Mouse (Mus musculus): ENCODE data around the gene Ppp1r15b. TPM values are rescaled to one million over a fixed set of nuclear protein-coding genes. Genes with fewer than 3 reads are reported as not detected.

The Ppp1r15b gene
- polyA plus RNA-seq, 1 experiment from 2014 or later: 60.8 TPM

- Histone ChIP-seq H3K27ac (no peak overlapping the region), H3K9ac (peak overlapping the region; percentile 17; the same call in 1 of the 2 replicates), H3K4me1 (peaks cover 22% of the 10 kb centered on the region), H3K27me3 (replicated peaks) (peaks cover 94% of the 10 kb centered on the region), H3K9me3 (replicated peaks) (no peaks in the 10 kb centered on the region), H3K4me2 (peak overlapping the region; percentile 76), H3K4me3 (peak overlapping the region; percentile 52), H3K36me3 (no peaks in the 10 kb centered on the region)
- no peak for ATAC-seq
- WGBS (ENCODE audit: insufficient replicate concordance): 3% methylated on average over 10 of the region's 10 CpGs
These were observed 33.7 kb downstream of the Ppp1r15b start for GRCm38 (mm10) chr1:133164591-133165011.

- Histone ChIP-seq H3K36me3 (no peaks in the 10 kb centered on the region), H3K4me3 (no peak overlapping the region), H3K9me3 (replicated peaks) (no peaks in the 10 kb centered on the region), H3K4me1 (peaks cover 22% of the 10 kb centered on the region), H3K27me3 (replicated peaks) (peaks cover 95% of the 10 kb centered on the region), H3K4me2 (peak overlapping the region; percentile 76; the same call in 1 of the 2 replicates), H3K27ac (no peak overlapping the region), H3K9ac (no peak overlapping the region)
- ATAC-seq: no peak
- WGBS (ENCODE audit: insufficient replicate concordance): 8% methylated on average over 11 of the region's 11 CpGs
These were observed 34.2 kb downstream of the Ppp1r15b start for GRCm38 (mm10) chr1:133165111-133165510.

DNA sequence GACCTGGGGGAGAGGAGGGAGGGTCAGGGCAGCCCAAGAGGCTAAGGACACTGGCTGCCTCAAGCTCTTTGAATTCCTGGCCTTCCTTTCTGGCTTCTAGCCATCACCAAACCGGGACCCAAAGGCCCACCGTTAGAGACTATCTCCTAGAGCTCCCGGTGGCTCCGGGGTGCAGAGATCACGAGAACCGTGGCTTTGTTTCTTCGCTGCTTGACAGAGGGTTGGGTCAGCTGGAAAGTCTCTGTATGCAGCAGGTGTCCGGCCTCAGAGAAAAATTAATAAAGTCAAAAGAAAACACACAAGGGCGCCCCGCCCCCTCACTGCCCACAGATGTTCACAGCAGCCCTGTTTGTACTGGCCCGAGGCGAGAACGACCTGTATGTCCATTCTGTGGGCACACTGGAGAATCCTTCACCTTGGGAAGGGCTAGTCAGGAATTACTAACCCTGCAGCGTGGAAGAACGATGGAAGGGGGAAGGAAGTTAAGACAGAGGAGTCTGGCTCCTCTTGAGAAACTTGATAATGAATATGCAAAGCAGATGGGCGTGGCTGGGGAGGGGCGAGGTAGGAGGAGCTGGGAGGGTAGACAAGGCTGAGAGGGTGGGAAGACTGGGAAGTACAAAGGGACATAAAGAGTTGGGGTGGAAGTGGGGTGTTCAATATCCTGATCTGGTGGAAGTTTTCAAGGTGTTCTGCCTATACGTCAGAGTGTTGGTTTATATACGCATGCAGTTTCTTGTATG is 37.5 kb downstream of the Ppp1r15b start:
- ATAC-seq: no peak
- Histone ChIP-seq H3K9me3 (replicated peaks) (no peaks in the 10 kb centered on the region), H3K9ac (no peak overlapping the region), H3K4me2 (peak overlapping the region; percentile 33), H3K36me3 (no peaks in the 10 kb centered on the region), H3K27ac (no peak overlapping the region), H3K27me3 (replicated peaks) (peaks cover 94% of the 10 kb centered on the region), H3K4me3 (no peak overlapping the region), H3K4me1 (peaks cover 20% of the 10 kb centered on the region)
- WGBS (ENCODE audit: insufficient replicate concordance): 42% methylated on average over 19 of the region's 19 CpGs

DNA sequence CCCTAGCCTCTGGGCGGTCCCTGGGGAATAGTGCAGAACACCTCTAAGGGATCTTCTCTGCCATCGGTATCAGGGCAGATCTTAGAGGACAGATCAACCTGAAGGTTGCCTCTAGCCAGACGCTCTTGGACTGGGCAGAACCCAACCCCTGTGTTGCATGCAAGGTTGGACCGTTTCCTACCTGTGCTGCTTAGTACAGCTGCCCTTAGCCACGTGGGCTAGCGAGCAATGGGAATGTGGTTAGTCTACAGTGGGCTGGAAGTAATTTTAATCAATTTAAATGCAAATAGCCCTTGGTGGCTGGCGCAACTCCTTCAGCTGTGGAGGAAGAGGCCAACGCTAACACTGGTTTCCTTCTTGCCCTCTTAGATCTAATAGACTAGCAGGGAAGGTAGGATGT is 39.3 kb downstream of the Ppp1r15b start:
- no peak for ATAC-seq
- Histone ChIP-seq H3K4me2 (no peak overlapping the region), H3K4me1 (peaks cover 6% of the 10 kb centered on the region), H3K27me3 (replicated peaks) (peaks cover 84% of the 10 kb centered on the region), H3K9ac (no peak overlapping the region), H3K9me3 (replicated peaks) (no peaks in the 10 kb centered on the region), H3K36me3 (no peaks in the 10 kb centered on the region), H3K27ac (no peak overlapping the region), H3K4me3 (no peak overlapping the region)
- WGBS (ENCODE audit: insufficient replicate concordance): 69% methylated on average over 8 of the region's 8 CpGs

GRCm38 (mm10) chr1:133171357-133171756 is 40.4 kb downstream of the Ppp1r15b start:
- no peak overlapping the region for H3K9ac ChIP-seq
- H3K36me3 ChIP-seq: no peaks in the 10 kb centered on the region
- 71% methylated on average over 9 of the region's 9 CpGs for WGBS (ENCODE audit: insufficient replicate concordance)
- peaks cover 6% of the 10 kb centered on the region for H3K4me1 ChIP-seq
- no peak overlapping the region for H3K27ac ChIP-seq
- H3K4me2 ChIP-seq: no peak overlapping the region
- H3K4me3 ChIP-seq: no peak overlapping the region
- H3K27me3 ChIP-seq (replicated peaks): peaks cover 82% of the 10 kb centered on the region
- ATAC-seq: no peak
- H3K9me3 ChIP-seq (replicated peaks): no peaks in the 10 kb centered on the region

DNA sequence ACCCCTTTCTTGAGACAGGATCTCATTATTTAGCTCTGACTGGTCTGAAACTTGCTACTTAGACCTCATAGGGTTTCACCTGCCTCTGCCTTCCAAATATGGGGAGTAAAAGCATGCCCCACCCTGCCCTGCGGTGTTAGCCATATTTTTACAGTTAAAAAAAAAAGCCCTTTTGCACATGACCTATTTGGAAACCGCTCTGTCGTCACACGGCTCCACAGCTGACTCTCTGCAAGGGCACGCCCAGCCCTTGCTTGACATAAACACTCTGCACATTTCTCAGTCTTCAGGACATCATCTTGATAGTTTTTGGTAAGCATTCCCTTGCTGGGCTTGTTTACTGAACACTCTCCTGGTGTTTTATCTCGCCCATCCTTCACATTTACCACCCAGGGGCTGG is 44.2 kb downstream of the Ppp1r15b start:
- 52% methylated on average over 6 of the region's 6 CpGs for WGBS (ENCODE audit: insufficient replicate concordance)
- Histone ChIP-seq H3K9ac (no peak overlapping the region), H3K36me3 (no peaks in the 10 kb centered on the region), H3K4me3 (no peak overlapping the region), H3K27ac (no peak overlapping the region), H3K4me1 (peaks cover 6% of the 10 kb centered on the region; the same call in 1 of the 2 replicates), H3K4me2 (no peak overlapping the region), H3K9me3 (replicated peaks) (no peaks in the 10 kb centered on the region), H3K27me3 (replicated peaks) (peaks cover 70% of the 10 kb centered on the region)
- no peak for ATAC-seq

DNA sequence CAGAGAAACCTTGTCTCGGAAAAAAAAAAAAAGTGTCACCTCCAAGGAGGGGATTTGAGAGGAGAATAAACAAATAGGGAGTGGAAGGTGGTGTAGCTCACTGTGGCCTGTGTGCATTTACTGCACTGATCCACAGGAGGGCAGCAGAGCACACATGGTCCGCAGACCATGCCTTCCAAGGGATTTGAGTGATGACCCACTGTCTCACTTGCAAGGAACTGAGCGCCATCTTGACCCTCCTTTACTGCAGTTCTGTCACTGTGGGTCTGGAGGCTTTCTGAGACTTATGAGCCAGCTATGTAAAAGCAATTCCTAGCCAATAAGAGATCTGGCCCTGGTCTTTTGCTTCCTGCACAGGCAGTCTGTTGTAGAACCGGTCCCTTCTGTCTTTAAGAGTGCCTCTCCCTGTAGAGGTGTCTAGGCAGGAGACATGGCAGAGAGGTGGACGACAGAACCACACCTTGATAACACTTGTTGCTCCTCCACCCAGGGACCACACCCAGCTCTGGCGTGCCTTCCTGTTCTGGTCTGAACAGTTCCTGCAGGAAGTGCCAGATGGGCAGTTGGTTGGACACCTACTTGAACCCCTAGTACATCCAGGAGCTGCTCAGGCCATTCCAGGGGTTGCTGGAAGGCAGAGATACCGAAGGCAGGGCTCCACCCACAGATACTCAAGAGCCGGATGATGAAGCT is 46.7 kb downstream of the Ppp1r15b start:
- H3K9ac ChIP-seq: no peak overlapping the region
- ATAC-seq: no peak
- no peaks in the 10 kb centered on the region for H3K9me3 ChIP-seq (replicated peaks)
- peaks cover 22% of the 10 kb centered on the region for H3K4me1 ChIP-seq
- H3K27ac ChIP-seq: no peak overlapping the region
- WGBS (ENCODE audit: insufficient replicate concordance): 30% methylated on average over 8 of the region's 8 CpGs
- H3K4me3 ChIP-seq: no peak overlapping the region
- H3K4me2 ChIP-seq: no peak overlapping the region
- no peaks in the 10 kb centered on the region for H3K36me3 ChIP-seq
- peaks cover 72% of the 10 kb centered on the region for H3K27me3 ChIP-seq (replicated peaks)

DNA sequence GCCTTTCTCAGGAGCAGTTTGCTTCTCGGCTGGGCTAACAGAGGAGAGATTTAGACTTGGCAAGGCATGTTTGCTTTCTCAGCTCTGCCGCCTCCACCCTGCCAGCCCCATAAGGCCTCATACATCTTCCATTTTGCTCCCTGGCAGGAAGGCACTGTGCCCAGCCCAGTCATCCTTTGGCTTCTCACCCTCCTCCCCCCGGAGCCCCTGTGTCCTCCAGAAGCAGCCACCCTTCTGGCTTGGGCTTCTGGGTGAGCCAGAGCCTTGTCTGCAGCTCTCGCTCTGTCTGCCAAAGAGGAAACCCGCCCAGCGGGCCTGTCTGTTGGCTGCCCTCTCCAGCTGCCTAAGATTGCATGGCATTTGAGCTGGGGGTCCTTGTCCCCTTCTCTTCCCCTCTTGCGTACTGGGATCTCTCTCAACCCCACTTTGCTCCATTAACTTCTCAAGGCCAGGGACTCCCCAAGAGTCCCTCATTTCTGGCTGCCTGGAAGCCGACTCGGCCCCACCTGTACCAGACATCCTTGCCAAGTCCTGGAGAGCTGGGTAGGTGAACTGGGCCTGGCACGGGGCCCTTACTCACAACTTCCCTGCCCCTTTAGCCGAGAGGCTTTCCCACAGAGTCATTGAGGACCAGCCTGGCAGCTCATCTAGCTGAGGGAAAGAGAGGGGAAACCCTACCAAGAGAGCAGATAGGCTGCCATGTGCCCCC is 47.9 kb downstream of the Ppp1r15b start:
- ATAC-seq: no peak
- no peaks in the 10 kb centered on the region for H3K9me3 ChIP-seq (replicated peaks)
- H3K27me3 ChIP-seq (replicated peaks): peaks cover 73% of the 10 kb centered on the region
- H3K4me1 ChIP-seq: peaks cover 27% of the 10 kb centered on the region
- no peak overlapping the region for H3K4me2 ChIP-seq
- no peak overlapping the region for H3K9ac ChIP-seq
- H3K36me3 ChIP-seq: no peaks in the 10 kb centered on the region
- no peak overlapping the region for H3K27ac ChIP-seq
- no peak overlapping the region for H3K4me3 ChIP-seq
- 62% methylated on average over 11 of the region's 11 CpGs for WGBS (ENCODE audit: insufficient replicate concordance)

DNA sequence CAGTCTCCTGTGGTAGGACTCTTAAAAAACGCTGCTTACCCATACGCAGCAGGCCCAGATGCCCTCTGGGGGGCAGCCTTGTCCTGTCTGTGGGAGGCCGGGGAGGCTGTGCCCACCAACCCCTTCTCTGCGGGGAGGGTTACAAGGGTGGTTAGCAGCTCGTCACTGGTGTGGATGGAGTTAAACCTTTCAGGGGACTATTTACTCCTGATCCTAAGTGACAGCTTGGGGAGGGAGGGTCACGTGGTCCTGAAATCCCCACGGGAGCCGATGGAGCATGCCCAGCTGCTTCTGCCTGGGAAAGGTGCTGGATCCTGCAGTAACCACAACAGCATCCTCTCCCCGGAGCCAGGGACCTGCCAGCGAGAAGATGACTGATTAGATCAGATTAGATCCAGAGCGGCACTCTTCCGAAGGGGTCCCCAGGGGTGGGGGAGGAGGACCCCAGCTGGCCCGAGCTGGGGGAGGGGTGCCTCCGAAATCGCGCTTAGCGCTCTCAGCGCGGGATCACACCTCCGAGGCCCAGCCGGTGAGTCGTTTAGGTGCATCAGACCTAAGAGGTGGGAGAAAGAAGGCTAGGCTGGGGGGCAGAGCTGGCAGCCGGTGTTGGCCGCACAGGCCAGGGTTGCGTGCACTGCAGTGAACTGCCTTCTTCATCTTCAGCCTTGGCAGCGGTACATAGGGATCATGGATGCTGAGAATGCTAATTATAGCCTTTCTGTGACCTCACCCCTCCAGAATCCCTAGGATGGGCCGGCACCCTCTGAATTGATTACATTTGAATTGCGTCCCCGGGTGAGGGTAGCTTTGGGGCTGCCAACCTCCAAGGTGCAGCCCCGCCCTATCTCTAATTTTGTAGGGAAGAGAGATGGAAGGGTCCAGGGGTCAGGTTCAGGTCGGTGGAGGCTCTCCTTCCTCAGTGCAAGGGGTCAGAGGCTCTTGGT is 50.4 kb downstream of the Ppp1r15b start:
- peak; percentile 46; the same call in 1 of the 2 replicates for ATAC-seq
- Histone ChIP-seq H3K4me1 (peaks cover 27% of the 10 kb centered on the region), H3K27me3 (replicated peaks) (peaks cover 61% of the 10 kb centered on the region), H3K9me3 (replicated peaks) (no peaks in the 10 kb centered on the region), H3K36me3 (no peaks in the 10 kb centered on the region), H3K27ac (no peak overlapping the region), H3K4me2 (peak overlapping the region; percentile 48), H3K4me3 (peak overlapping the region; percentile 33), H3K9ac (no peak overlapping the region)
- WGBS (ENCODE audit: insufficient replicate concordance): 4% methylated on average over 31 of the region's 31 CpGs

GRCm38 (mm10) chr1:133182016-133182705 is 51.2 kb downstream of the Ppp1r15b start:
- ATAC-seq: peak; percentile 32; the same call in 1 of the 2 replicates
- peaks cover 27% of the 10 kb centered on the region for H3K4me1 ChIP-seq
- 4% methylated on average over 25 of the region's 25 CpGs for WGBS (ENCODE audit: insufficient replicate concordance)
- H3K27me3 ChIP-seq (replicated peaks): peaks cover 59% of the 10 kb centered on the region
- no peaks in the 10 kb centered on the region for H3K9me3 ChIP-seq (replicated peaks)
- peak overlapping the region; percentile 48 for H3K4me2 ChIP-seq
- H3K4me3 ChIP-seq: peak overlapping the region; percentile 38
- H3K27ac ChIP-seq: no peak overlapping the region
- H3K9ac ChIP-seq: no peak overlapping the region; the same call in 1 of the 2 replicates
- H3K36me3 ChIP-seq: no peaks in the 10 kb centered on the region

- no peak for ATAC-seq
- H3K27ac ChIP-seq: no peak overlapping the region
- H3K9me3 ChIP-seq (replicated peaks): no peaks in the 10 kb centered on the region
- no peak overlapping the region; the same call in 1 of the 2 replicates for H3K9ac ChIP-seq
- peak overlapping the region; percentile 38 for H3K4me3 ChIP-seq
- H3K36me3 ChIP-seq: no peaks in the 10 kb centered on the region
- WGBS (ENCODE audit: insufficient replicate concordance): 4% methylated on average over 16 of the region's 16 CpGs
- H3K4me2 ChIP-seq: peak overlapping the region; percentile 48
- peaks cover 60% of the 10 kb centered on the region for H3K27me3 ChIP-seq (replicated peaks)
- peaks cover 25% of the 10 kb centered on the region for H3K4me1 ChIP-seq
These were observed 51.8 kb downstream of the Ppp1r15b start for GRCm38 (mm10) chr1:133182706-133183095.
